Mouse (Mus musculus) limb, embryonic 13.5 days (tissue): Measurements from ENCODE around the gene Cxcr1. TPM values are rescaled to one million over a fixed set of nuclear protein-coding genes. Genes with fewer than 3 reads are reported as not detected.

Experiments used
- ATAC-seq: fragments of 200-750 bp; cut with Nextera tagmentation; 2 replicates; pipeline ENCODE4 v1.8.0; 2017; ENCODE audit warnings: low read depth, moderate number of reproducible peaks, moderate TSS enrichment; ENCODE audit not compliant: low FRiP score
- H3K27ac ChIP-seq: fragments of 300-500 bp; sonication (generic); 2 replicates; pipeline ENCODE4 v1.5.1; 2015; ENCODE audit warnings: inconsistent platforms, mild to moderate bottlenecking, moderate library complexity
- H3K27me3 ChIP-seq: fragments of 300-500 bp; sonication (generic); 2 replicates; pipeline ENCODE4 v1.6.1; 2015; ENCODE audit warnings: mild to moderate bottlenecking, inconsistent platforms
- H3K36me3 ChIP-seq: fragments of 300-500 bp; sonication (generic); 2 replicates; pipeline ENCODE4 v1.6.1; 2015; ENCODE audit warnings: inconsistent platforms, mild to moderate bottlenecking, moderate library complexity
- H3K4me1 ChIP-seq: fragments of 300-500 bp; sonication (generic); 2 replicates; pipeline ENCODE4 v1.6.1; 2015; ENCODE audit warnings: inconsistent platforms
- H3K4me2 ChIP-seq: fragments of 300-500 bp; sonication (generic); replicated peaks from 2 replicates; pipeline ENCODE4 v1.6.1; 2015; ENCODE audit warnings: inconsistent platforms, mild to moderate bottlenecking, moderate library complexity
- H3K4me3 ChIP-seq: fragments of 300-500 bp; sonication (generic); 2 replicates; pipeline ENCODE4 v1.5.1; 2015; ENCODE audit warnings: moderate library complexity, mild to moderate bottlenecking, inconsistent platforms
- H3K9ac ChIP-seq: fragments of 300-500 bp; sonication (generic); 2 replicates; pipeline ENCODE4 v1.6.1; 2015; ENCODE audit warnings: mild to moderate bottlenecking, inconsistent platforms
- H3K9me3 ChIP-seq: fragments of 300-500 bp; sonication (generic); 2 replicates; pipeline ENCODE4 v1.6.1; 2016; ENCODE audit warnings: inconsistent platforms
- WGBS: fragments of 180-500 bp; shearing (Covaris S2); methylation state at CpG from one replicate; pipeline ENCODE4 v1.1.7; 2015; 5-methylcytosine and 5-hydroxymethylcytosine counted together
- polyA plus RNA-seq: library from polyadenylated mRNA; unstranded; fragments of >200 nt; fragmentation: Nextera tagmentation; extraction: Ambion mirVana; gene quantifications from 2 replicates; pipeline ENCODE4 v1.2.1, GENCODE M21; 2015

Gene Cxcr1
- polyA plus RNA-seq, 1 experiment from 2014 or later: not detected

- WGBS: 90% methylated on average over 7 of the region's 7 CpGs
- H3K9ac ChIP-seq: no peak overlapping the region
- ATAC-seq: no peak
Observed at GRCm38 (mm10) chr1:74219922-74220321, 25.5 kb upstream of the Cxcr1 start.

GRCm38 (mm10) chr1:74208941-74209340, 14.5 kb upstream of the Cxcr1 start:
- no peak overlapping the region for H3K9ac ChIP-seq
- H3K4me3 ChIP-seq: no peak overlapping the region
- no peak for ATAC-seq
- H3K36me3 ChIP-seq: no peaks in the 10 kb centered on the region
- H3K4me2 ChIP-seq: no peak overlapping the region
- H3K27me3 ChIP-seq: no peaks in the 10 kb centered on the region
- 92% methylated on average over 8 of the region's 8 CpGs for WGBS
- H3K4me1 ChIP-seq: no peaks in the 10 kb centered on the region
- no peak overlapping the region for H3K27ac ChIP-seq
- H3K9me3 ChIP-seq: no peaks in the 10 kb centered on the region

More at GRCm38 (mm10) chr1:74219922-74220321, 25.5 kb upstream of the Cxcr1 start:
- no peaks in the 10 kb centered on the region for H3K4me1 ChIP-seq
- H3K27ac ChIP-seq: no peak overlapping the region
- H3K27me3 ChIP-seq: no peaks in the 10 kb centered on the region
- H3K4me3 ChIP-seq: no peak overlapping the region
- H3K36me3 ChIP-seq: no peaks in the 10 kb centered on the region
- no peak overlapping the region for H3K4me2 ChIP-seq
- H3K9me3 ChIP-seq: no peaks in the 10 kb centered on the region

- no peaks in the 10 kb centered on the region for H3K4me1 ChIP-seq
- ATAC-seq: no peak
- H3K9me3 ChIP-seq: no peaks in the 10 kb centered on the region
- no peaks in the 10 kb centered on the region for H3K27me3 ChIP-seq
- no peak overlapping the region for H3K27ac ChIP-seq
- 66% methylated on average over 9 of the region's 9 CpGs for WGBS
- H3K4me3 ChIP-seq: no peak overlapping the region
- H3K4me2 ChIP-seq: no peak overlapping the region
- no peak overlapping the region for H3K9ac ChIP-seq
- no peaks in the 10 kb centered on the region for H3K36me3 ChIP-seq
Observed at GRCm38 (mm10) chr1:74207906-74208305, 13.5 kb upstream of the Cxcr1 start.

GRCm38 (mm10) chr1:74206642-74207041, 12.2 kb upstream of the Cxcr1 start:
- no peaks in the 10 kb centered on the region for H3K27me3 ChIP-seq
- no peak overlapping the region for H3K4me3 ChIP-seq
- H3K4me2 ChIP-seq: no peak overlapping the region
- H3K36me3 ChIP-seq: no peaks in the 10 kb centered on the region
- WGBS: 82% methylated on average over 8 of the region's 8 CpGs
- H3K27ac ChIP-seq: no peak overlapping the region
- no peaks in the 10 kb centered on the region for H3K4me1 ChIP-seq
- no peak overlapping the region for H3K9ac ChIP-seq
- H3K9me3 ChIP-seq: no peaks in the 10 kb centered on the region
- no peak for ATAC-seq

GRCm38 (mm10) chr1:74205881-74206280, 11.4 kb upstream of the Cxcr1 start:
- no peak overlapping the region for H3K4me2 ChIP-seq
- no peaks in the 10 kb centered on the region for H3K4me1 ChIP-seq
- no peak overlapping the region for H3K27ac ChIP-seq
- H3K36me3 ChIP-seq: no peaks in the 10 kb centered on the region
- H3K27me3 ChIP-seq: no peaks in the 10 kb centered on the region
- no peak for ATAC-seq
- no peak overlapping the region for H3K9ac ChIP-seq
- H3K4me3 ChIP-seq: no peak overlapping the region
- 64% methylated on average over 7 of the region's 7 CpGs for WGBS
- H3K9me3 ChIP-seq: no peaks in the 10 kb centered on the region

DNA sequence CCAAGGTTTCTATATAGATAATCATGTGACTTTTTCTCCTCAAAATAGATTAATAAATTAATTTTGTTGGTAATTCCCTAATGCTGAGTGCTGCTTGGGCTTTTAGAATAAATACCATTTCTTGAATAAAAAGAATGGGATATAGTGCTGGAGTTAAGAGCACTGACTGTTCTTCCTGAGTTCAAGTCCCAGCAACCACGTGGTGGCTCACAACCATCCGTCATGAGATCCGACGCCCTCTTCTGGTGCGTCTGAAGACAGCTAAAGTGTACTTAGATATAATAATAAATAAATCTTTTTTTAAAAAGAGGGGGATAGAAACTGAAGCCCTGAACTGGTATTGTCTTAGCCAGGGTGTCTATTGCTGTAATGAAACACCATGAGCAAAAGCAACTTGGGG, 9.0 kb upstream of the Cxcr1 start:
- Histone ChIP-seq H3K4me1 (no peaks in the 10 kb centered on the region), H3K36me3 (no peaks in the 10 kb centered on the region), H3K9ac (no peak overlapping the region), H3K4me2 (no peak overlapping the region), H3K27me3 (no peaks in the 10 kb centered on the region), H3K4me3 (no peak overlapping the region), H3K27ac (no peak overlapping the region), H3K9me3 (no peaks in the 10 kb centered on the region)
- WGBS: 62% methylated on average over 5 of the region's 5 CpGs
- ATAC-seq: no peak

DNA sequence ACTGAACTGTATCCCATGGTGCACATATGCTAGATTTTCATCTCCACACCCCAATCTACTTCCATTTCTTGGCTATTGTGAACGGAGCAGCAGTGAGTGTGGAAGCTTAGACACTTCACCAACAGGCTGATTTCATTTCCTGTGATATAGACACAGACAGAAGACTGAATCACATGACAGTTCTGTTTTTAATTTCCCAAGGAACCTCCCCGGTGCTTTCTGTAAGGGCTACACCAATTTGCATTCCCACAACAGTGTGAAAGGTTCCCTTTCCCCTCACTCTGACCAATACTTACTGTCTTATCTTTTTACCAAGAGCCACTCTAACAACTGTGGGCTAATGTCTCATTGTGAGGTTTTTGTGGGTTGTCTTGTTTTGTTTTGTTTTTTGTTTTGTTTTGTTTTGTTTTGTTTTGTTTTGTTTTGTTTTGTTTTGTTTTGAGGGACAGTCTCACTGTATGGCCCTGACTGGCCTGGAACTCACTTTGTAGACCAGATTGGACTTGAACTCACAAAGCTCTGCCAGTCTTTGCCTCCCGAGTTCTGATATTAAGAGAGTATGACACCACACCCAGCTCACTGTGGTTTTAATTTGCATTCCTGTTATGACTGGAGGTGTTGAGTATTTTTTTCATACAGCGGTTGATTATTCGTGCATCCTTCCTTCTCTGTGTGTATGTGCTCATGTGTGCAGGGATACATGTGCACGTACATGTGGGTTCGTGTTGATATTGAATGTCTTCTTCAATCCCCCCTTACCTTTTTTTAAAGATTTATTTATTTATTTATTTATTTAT, 6.8 kb upstream of the Cxcr1 start:
- no peak overlapping the region for H3K27ac ChIP-seq
- WGBS: 74% methylated on average over 7 of the region's 7 CpGs

DNA sequence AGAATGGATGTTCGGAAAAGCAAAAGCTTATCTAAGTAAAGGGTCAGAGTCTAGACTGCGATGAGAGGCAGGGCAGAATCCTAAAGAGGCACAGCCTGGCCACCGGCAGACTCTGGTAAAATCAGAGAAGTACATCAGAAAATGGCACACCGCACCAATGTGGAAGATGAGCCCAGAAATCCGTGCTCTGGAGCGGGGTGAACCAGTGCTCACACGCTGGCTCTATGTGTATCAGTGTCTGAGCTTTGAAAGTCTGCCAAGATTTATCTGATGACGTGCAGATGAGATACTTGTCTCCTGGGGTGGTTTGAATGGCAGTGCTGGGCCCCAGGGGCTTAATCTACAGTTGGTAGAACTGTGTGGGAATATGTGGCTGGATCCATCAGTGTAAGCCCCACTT, 4.6 kb upstream of the Cxcr1 start:
- no peaks in the 10 kb centered on the region for H3K4me1 ChIP-seq
- WGBS: 78% methylated on average over 8 of the region's 8 CpGs
- no peaks in the 10 kb centered on the region for H3K36me3 ChIP-seq
- no peak for ATAC-seq
- no peak overlapping the region for H3K27ac ChIP-seq
- no peak overlapping the region for H3K4me2 ChIP-seq
- no peak overlapping the region for H3K4me3 ChIP-seq
- H3K9me3 ChIP-seq: no peaks in the 10 kb centered on the region
- H3K9ac ChIP-seq: no peak overlapping the region
- no peaks in the 10 kb centered on the region for H3K27me3 ChIP-seq

More for the DNA sequence above, 6.8 kb upstream of the Cxcr1 start:
- no peak overlapping the region for H3K4me3 ChIP-seq
- no peaks in the 10 kb centered on the region for H3K4me1 ChIP-seq
- H3K4me2 ChIP-seq: no peak overlapping the region
- no peaks in the 10 kb centered on the region for H3K36me3 ChIP-seq
- no peak overlapping the region for H3K9ac ChIP-seq
- no peaks in the 10 kb centered on the region for H3K27me3 ChIP-seq
- H3K9me3 ChIP-seq: no peaks in the 10 kb centered on the region
- no peak for ATAC-seq

DNA sequence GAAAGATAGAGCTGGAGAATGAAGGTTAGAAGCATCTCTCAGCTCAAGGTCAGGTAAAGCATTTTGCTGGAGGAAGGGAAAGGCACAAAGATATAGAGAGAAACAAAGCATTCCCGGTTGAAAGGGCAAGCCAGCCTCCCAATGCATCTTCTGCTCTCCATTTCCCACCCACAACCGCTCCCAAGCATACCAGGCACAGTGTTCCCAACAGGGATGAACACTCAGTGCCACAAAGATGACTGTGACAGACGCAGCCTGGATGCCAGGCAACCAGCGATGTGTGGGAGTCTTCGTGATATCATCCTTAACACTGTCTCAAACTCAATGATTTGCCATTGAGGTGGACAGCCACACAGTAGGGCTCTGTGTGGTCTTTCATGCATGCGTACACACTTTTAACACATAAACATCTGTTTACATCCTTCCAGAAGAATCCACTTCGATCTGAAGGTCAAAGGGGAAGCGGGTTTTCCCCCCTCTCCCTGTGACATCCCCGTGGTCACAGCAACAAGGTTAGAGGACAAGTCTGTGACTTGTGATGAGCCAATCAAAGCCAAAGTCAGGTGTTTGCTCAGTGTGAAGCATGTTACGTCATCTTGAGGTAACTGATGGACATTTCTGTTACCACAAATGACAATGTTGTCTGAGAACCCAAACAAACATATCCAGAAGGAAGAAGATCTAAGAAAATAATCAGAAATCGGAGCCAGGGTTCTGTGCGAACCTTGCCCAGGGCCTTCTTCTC, 3.5 kb upstream of the Cxcr1 start:
- Histone ChIP-seq H3K27me3 (no peaks in the 10 kb centered on the region), H3K4me3 (no peak overlapping the region), H3K27ac (no peak overlapping the region), H3K36me3 (no peaks in the 10 kb centered on the region), H3K4me2 (no peak overlapping the region), H3K9ac (no peak overlapping the region), H3K9me3 (no peaks in the 10 kb centered on the region), H3K4me1 (no peaks in the 10 kb centered on the region)
- 87% methylated on average over 12 of the region's 12 CpGs for WGBS
- ATAC-seq: no peak

GRCm38 (mm10) chr1:74196621-74197419, 2.4 kb upstream of the Cxcr1 start:
- no peak for ATAC-seq
- Histone ChIP-seq H3K4me3 (no peak overlapping the region), H3K9ac (no peak overlapping the region), H3K27me3 (no peaks in the 10 kb centered on the region), H3K27ac (no peak overlapping the region), H3K4me2 (no peak overlapping the region), H3K4me1 (no peaks in the 10 kb centered on the region), H3K36me3 (no peaks in the 10 kb centered on the region), H3K9me3 (no peaks in the 10 kb centered on the region)
- WGBS: 76% methylated on average over 17 of the region's 17 CpGs

- Histone ChIP-seq H3K9me3 (no peaks in the 10 kb centered on the region), H3K4me3 (no peak overlapping the region), H3K9ac (no peak overlapping the region), H3K27ac (no peak overlapping the region), H3K4me1 (no peaks in the 10 kb centered on the region), H3K36me3 (no peaks in the 10 kb centered on the region), H3K4me2 (no peak overlapping the region), H3K27me3 (no peaks in the 10 kb centered on the region)
- WGBS: 42% methylated on average over 7 of the region's 7 CpGs
- ATAC-seq: no peak
Observed at GRCm38 (mm10) chr1:74195961-74196360, 1.5 kb upstream of the Cxcr1 start.

DNA sequence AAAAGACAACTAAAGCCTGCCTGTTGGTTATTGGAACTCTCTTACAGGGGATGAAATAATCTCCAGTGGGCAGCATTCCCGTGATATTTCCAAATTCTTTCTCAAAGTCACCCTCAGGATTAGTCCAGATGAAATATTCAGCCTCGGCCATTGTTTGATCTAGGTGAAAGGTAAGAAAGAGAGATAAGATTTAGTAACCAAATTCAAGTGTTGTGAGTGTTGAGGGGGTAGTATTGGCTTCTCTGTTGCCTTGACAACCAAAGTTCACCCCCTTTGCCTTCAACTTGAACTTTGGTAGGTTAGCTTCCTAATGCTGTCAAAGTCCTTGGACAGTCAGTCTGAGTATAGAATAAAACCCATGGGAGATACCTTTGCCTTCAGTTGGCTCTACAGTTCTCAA, 1.7 kb downstream of the Cxcr1 start:
- no peak for ATAC-seq
- Histone ChIP-seq H3K4me1 (no peaks in the 10 kb centered on the region), H3K9ac (no peak overlapping the region), H3K36me3 (no peaks in the 10 kb centered on the region), H3K27me3 (no peaks in the 10 kb centered on the region), H3K4me3 (no peak overlapping the region), H3K27ac (no peak overlapping the region), H3K9me3 (no peaks in the 10 kb centered on the region), H3K4me2 (no peak overlapping the region)
- WGBS: 87% methylated on average over 2 of the region's 2 CpGs
